Mouse (Mus musculus): ENCODE data around the gene Dgkq.
A peak's percentile ranks its signal among the peaks of the same experiment; 100 is the strongest.

Gene Dgkq

DNA sequence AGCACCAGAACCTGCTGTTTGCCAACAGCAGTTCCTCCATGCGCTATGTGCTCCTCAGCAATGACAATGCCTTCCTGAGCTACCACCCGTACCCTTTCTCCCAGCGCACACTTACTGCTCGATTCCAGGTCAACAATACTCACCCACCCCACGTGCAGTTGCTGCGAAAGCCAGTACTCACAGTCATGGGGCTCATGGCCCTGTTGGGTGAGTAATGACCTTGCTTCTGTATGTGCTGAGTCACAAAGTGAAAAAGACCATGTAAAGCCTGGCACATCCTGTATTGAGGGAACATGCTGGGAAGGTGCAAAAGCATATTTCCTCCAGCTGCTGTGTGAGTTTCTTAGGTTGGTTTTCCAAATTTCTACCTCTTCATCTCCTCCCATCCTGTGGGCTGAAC lies 11.4 kb upstream of the Dgkq start:
- DNase-seq = no peak

DNA sequence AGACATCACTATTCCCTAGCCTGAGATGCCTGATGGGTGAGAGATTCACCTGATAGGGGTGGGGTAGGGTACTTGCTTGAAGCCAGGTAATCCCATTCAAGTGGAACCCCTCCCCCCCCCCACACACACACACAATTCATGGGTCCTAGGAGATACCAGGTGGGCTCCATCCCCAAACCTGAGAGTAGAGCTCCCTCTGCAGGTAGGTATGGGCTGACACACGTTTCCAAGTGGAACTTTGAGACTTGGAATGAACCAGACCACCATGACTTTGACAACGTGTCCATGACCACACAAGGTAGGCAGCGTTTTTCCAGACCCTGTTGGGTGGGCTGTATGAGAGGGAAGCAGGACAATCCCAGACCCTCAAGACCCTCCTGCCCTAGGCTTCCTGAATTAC lies 10.4 kb upstream of the Dgkq start:
- DNase-seq = no peak

DNA sequence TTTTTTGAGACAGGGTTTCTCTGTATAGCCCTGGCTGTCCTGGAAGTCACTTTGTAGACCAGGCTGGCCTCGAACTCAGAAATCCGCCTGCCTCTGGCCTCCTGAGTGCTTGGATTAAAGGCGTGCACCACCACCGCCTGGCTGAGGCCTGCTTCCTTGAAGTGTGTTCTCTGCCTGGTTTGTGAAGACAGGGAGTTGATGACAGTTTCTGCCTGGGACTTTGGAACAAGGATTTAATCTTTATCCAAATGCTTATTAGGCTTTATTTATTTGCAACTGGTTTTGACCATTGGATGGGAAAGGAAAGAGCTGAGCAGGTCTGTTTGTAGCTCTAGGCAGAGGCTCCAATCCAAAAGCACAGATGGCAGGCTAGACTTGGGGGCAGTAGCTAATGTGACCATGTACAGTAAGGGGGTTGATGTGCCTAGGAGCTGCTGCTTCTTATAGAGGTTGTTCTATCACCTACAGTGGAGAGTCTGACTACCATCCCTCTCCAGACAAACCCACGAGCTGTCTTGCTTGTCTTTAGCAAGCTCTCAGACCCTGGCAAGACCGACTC lies 8.9 kb upstream of the Dgkq start:
- DNase-seq = peak in 1 of 2 experiments; percentile 40

DNA sequence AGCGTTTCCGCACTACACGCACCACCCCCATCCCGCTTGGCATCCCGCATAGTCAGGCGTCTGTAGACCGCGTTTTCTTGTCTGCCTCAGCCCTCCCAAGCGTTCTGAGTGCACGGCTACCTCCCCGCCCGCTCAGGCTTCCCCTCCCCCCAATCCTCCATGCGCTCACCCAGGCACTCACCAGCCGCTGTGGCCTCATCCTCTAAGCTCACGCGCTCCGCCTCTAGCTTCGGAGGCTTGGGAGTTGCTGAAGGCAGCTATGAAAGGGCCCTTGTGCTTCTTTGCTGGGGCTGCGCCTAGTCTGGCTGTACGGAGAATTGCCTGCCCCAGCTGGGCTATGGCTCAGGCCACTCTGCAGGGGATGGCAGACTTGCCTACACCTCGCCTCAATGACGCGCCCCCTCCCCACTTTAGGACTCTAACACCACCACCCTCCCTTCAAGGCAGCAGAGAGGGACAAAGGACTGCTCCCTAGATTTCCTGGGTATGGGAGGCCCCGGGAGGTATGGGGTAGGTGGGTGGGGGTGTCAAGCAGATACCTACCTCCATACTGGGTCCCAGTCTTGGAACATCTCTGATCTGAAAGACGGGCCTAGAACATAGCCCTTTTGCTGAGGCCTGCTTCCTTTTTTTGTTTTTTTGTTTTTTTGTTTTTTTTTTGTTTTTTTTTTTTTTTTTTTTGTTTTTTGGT lies 8.3 kb upstream of the Dgkq start:
- DNase-seq = peak; percentile 74 to 84

DNA sequence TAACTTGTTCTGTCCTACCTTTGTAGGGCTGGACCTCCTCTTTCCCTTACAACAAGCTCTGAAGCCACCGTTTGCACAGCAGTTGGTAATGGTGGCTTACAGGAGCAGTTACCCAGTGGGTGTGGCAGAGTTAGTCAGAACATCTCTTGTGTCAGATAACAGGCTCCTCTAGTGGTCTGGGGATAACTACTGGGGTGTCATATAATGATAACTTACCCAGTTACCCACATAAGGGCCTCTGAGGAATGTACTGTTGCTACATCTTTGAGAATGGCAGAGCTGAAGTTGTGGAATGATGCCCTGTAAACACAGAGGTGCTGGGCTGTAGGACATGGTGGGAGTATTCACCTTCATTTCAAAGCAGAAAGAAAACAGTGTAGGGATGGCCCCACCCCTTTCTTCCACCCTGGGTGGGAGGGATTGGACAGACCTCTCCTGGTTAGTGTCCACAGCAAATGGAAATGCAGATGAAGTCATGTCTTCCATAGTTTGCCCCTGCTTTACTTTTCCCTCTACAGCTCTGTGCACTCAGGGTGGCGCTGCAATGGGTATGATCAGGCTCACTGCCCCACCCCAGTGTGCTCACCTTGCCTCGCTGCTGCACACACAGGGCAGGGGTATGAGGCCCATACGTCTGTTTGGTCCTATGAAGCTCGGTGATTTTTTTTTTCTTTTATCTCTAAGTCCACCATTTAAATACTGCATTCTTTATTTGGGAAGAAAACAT lies 7.5 kb upstream of the Dgkq start:
- DNase-seq = peak in 1 of 2 experiments; percentile 54

DNA sequence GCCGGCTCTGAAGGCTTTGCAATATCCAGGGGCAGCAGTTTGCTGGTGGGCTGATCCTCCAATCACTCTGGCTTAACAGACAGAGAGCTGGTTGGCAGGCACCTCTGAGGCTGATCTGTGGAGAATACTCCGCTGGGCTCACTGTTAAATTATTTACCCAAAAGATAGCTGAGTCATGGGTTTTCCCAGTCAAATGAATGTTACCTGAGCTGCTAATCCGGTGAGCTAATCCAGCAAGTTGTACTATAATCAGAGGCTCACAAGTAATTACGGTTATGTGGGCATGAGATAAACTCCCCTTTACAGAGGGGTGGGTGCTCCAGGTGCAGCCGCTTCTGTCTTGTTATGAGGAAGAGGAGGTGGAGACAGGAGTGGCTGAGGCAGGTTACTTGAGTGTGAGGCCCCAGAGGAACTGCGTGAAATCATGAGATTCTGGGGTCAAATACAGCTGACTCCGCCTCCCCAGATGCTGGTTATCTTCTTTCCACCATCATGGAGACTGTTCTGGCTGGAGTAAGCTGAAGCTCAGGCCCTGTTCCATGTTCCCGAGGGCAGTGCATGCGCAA lies 5.9 kb upstream of the Dgkq start, which contains the start of gene Slc26a1:
TSS of gene Slc26a1 (minus strand) at position 319 of the 566 bp plus-strand sequence.
- DNase-seq = peak in 1 of 2 experiments; percentile 53

DNA sequence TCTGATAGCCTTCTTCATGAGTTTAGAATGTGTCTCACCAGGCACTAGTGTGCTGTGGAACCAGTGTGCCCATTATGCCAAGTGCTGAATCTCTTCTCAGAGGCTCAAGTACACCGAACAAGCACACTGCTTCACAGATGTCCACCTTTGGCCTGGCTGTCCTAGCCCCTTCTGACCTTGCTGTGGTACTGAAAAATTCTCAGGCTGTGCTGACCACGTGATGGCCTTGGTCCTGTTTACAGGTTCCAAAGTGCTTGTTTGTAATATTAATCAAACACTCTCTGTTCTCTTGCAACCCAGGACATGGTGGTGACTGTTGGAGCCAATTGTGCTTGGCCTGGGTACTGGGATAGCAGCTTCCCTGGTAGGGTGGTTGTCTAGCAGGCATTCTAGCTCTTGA lies 5.2 kb upstream of the Dgkq start:
- peak in 1 of 2 experiments; percentile 43 for DNase-seq

DNA sequence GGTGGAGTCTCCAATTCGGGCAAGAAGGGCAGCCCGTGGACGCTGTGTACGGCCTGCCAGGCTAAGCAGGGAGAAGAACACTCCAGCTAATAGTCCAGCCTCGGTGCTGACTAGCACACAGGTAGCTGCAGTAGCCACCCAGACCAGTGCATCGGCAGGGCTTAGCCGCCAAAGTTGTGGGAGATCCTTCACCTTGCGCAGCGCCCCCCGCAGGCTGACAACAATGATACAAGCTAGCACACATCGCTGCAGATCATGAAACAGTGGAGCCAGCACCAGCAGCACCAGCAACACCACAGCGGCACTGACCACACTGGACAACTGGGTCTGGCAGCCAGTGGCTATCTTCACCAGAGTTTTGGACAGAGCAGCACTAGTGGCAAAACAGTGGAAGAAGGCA lies 2.3 kb upstream of the Dgkq start:
- no peak for DNase-seq

DNA sequence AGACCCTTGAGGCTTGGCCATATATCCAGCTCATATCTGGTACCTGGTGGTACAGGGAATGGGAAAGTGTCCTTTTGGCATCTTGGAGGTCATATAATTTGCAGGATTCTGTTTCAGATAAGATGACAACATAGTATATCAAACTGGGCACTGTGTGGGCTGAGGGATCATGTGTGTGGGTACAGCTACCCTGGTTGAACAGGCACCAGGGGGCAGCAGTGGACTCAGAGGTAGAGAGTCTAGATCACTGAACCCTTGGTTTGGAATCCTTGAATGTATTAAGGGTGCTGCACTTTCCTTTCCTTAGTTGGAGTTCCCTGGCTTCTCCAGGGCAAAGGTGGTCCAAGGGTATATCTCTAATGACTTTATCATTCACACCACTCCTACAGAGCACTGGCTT lies 1.3 kb upstream of the Dgkq start:
- peak; percentile 76 to 81 for DNase-seq

DNA sequence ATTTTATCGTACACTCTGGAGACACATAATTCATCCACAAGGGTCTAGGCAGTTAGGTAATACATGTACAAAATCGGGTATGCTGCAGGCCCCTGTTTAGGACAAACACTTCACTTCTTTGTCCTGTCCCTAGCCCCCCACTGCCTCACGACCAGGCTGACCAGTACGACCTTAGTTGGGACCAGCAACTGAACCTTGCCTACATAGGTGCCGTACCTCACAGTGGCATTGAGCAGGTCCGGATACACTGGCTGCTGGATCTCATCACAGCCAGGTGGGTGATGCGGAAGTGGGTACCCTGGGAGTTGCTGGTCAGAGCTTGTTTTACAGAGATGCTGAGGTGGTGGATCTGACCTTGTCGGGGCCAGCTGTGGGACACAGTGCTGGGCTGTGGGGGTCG lies 514 bp upstream of the Dgkq start:
- no peak for DNase-seq

DNA sequence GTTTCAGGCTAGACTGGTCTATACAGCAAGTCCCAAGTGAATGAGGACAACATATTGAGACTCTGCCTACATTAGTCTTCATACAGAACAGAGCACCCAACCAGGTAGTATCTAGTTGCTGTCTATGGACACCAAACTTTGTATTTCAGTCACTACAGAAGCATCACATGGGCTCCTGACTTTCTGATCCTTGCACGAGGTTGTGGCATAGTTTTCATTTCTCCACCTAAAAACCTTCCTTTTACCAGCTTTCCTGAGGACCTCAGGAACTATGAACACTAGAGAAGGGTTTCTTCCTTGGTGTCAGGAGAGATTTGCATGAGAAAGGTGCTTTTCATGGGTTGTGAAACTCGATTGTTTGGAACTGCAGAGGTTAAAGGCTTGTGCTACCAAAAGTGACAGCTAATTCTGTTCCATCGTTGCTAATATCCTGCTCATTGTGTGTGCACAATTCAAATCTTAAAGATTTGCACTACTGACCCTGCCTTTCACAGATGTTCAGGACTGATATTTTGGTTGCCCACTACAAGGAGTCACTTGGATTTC lies 1.0 kb downstream of the Dgkq start:
- no peak for DNase-seq

DNA sequence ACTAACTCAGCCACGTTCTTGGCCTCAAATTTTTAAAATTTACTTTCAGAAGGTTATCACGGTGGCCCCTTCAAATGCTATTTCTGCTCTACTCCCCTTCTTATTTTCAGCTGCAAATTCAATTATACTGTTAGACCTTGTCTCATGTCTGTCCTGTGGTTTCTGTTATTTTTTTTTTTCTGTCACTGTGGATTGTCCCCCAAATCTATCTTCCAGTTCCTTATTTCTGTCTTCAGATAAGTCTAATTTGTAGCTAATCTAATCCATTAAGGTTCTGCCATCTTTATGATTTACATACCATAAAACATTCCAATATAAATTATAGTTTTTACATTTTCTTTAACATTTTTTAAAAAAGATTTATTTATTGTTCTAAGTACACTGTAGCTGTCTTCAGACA lies 2.1 kb downstream of the Dgkq start:
- DNase-seq = no peak

DNA sequence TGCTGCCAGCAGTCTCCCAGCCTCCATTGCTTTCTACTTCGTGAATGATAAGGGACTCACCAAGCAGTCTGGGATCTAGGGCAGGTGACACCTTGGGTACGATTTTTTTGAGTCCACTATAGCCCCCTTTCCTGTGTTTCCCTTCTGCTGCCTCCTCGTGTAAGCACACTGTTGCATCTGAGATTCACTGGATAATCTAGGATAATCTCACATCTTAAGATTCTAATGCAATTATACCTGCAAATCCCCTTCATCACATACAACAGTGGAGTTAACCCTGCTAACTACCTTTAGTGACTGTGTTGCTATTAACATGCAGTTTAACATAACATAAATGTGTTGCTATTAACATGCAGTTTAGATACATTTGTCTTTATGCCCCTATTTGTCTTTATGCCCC lies 4.4 kb downstream of the Dgkq start:
- no peak for DNase-seq

DNA sequence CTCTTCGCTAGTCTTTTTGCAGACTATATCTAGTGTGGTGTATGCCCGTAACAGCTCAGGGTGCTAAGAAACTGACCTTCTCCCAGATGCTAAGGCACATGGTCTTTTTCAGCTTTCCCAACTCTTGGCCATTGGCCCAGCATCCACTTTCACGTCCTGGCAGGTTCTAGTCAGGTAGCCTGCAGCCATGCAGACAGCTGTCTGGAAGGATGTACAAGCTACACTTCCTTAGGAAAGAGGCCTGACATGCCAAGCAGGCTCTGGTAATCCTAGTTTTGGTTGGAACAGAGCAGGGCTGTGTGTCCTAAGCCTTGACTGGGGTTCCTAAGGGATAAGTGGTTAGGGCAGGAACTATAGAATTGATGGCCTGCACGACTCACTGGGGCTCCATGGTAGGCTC lies 6.7 kb downstream of the Dgkq start:
- DNase-seq = no peak

DNA sequence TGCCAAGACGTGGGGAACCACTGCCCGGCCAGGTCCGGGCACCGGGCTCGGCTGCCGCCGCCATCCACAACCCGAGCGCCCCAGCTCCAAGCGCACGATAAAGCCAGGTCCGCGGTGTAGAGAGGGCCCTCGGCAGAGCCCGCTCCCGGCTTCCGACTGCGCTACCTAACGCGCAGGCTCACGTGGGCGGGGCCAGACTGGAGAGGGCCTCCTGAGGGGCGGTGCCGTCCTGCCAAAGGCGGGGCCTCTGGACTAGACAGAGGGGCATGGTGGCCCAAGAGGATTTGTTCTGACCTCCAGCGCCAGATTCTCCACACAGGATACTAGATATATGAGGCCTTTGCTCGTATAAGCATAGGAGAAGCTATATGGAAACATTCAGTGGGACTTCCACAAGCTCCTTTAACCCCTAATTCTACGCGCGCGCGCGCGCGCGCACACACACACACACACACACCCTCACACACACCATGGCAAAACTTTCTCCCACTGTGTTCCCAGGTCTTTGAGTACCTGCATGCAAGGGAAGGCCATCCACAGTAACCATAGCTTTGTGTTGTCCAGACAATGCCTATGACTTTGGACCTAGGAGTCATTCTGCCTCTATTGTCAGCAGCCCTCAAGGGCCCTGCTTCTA lies 8.7 kb downstream of the Dgkq start:
- peak; percentile 97 for DNase-seq

DNA sequence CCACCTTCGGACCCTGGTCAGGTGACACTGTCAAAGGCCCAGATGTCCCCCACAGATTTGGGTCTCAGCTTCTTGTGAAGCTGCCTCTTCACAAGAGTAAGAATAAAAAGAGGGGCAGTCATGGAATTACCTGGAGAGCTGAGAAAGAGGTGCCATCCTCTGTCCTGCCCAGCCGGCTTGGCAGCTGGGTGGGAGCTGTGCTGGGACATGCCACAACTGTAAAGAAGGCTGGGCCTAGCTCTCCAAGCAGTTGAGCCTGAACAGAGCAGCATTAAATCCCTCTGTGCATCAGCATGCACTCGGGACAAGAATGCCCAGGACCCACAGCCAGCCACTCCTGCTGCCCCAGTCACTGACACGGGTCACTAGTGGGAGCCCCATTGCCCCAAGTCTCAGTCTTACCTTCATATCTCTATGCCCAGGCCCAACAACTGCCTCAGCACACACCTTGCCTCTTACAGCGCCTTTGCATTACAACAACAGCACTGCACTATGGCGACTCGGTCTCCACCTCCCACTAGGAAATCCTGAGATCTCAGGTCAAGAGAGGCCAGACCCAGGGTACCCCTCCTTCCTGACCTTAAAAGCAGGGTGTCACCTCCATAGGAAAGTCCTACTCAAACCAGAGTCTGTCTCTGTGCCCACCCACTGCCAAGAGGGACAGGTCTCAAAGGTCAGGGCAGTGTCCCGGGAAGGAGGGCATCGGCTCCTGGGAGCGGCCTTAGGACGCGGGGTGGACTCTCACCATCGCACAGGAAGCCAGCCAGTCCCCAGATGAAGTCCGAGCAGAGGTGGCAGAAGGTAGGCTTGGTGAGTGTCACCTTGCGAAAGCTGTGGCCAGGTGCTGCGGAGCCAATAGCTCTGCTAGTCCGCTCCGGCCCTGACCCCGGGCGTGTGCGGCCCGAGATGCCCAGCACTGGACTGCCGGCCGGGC lies 9.5 kb downstream of the Dgkq start, which contains the start of gene Idua:
TSS of gene Idua (plus strand) at position 634 of the 934 bp plus-strand sequence.
- no peak for DNase-seq

DNA sequence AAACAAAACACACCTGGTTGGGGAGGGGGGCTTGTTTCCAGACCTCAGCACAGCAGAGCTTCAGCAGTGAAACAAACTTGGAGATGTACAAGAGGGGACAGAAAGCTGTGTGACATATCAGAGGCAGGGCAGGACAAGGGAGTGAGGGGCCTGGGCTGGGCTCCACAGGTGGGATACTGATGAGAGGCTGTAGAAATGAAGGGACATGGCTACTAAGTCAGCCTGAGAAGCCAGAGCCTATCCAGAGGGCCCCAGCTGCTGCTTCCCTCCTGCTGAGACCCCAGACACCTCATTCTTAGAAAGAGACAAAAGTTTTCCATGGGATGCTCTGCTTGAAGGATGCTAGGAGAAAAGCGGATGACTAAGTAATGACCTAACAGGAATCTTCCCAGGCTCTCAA lies 10.9 kb downstream of the Dgkq start:
- no peak for DNase-seq

DNA sequence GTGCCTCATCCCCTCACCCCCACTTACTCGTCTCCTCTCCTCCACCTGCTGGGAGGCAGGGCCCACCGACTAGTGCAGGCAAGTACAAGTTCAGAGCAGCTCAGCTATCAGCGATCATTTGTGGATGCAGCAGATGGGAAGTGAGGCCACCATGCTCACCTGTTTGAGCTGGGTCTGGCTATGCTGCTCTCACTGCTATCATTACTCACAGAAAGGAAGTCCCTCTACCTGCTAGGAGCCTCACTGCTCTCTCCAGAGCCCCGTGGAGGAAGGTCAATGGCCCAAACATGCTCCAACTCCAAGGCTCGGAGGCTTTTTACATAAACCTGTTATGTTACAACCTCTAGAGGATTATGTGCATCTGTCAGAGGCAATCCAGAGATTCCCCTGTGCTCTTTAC lies 12.1 kb downstream of the Dgkq start:
- DNase-seq = no peak

DNA sequence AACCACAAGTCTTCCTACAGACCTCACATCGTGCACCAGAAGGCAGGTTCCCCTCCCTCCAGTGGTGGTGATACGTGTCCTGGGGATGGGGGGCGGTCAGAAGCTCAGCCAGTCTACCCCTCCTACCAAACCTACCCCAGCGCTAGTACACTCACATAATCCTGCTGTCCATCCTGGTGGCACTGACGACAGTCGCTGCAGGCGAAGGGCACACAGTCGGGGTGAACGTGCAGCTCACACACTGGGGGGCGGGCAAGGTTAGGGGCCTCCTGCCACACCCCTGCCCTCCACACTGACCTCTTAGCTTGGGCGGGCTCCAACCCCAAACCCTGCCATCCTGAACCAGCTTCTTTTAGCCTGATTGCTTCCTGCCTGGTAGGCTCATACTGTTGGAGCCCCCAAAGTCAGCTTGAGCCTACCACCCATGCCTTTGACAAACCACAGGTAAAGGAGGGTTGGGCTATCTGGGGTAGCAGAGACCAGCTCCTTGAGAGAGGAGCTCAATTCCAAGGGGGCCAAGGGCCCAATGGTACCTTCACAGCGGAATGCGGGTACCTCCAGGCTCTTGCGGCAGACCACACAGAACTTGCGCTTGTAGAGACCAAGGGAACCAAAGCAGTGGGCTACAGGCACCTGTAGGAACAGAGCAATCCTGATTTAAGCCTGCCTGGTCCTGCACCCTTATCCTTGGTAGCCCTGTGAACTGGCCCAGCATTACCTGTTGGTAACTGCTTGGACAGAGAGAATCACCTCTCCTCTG lies 13.4 kb downstream of the Dgkq start:
- DNase-seq = no peak

DNA sequence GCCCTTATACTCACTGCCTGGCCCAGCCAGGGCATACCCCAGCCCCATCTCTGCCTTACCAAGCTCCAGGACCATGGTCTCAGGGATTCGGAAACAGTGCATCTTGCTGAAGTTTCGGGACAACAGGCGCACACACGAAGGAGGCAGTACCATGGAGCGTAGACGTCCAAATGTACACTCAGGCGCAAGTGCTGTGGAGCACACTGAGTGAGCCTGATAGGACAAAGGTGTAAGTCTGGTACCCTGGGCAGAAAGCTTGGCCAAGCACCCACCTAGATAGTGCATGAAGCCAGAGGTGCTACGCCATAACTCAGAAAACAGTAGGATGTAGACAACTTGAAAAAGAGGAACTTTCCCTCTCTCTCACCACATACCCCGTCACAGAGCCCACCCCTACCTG lies 14.1 kb downstream of the Dgkq start:
- no peak for DNase-seq

DNA sequence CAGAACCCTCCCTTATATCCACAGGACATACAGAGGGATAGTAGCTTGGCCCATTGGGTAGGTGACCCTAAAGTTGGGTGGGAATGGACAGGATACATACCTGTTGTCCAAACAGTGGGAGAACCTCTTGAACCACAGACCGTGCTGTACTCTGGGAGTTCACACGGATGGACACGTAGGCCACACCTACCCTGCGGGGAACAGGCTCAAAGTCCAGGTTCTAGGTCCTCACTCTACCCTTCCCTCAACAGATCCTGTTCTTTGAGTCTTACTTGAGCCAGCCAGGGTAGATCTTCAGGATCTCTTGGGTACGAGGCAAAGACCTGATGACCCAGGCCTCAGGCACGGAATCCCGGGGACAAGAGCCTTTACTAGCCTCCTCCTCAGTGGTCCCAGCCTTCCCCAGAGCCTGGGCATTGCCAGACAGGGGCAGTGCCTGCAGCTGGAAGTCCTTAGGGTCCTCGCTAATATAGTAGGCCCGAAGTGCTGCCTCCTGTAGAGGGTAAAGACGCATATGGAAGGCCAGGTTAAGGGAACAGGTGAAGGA lies 15.0 kb downstream of the Dgkq start:
- no peak for DNase-seq

Measured in kidney, postnatal 4 days (tissue).